Mouse (Mus musculus) embryonic facial prominence, embryonic 14.5 days (tissue): ENCODE measurements around the gene Slc35g3. TPM values are rescaled to one million over a fixed set of nuclear protein-coding genes. Genes with fewer than 3 reads are reported as not detected.

ENCODE experiments used
- ATAC-seq: fragments of 200-750 bp; cut with Nextera tagmentation; 2 replicates; pipeline ENCODE4 v1.8.0; 2017; ENCODE audit warnings: low read depth, moderate number of reproducible peaks, moderate TSS enrichment
- DNase-seq: peaks from one replicate; pipeline ENCODE4 v3.0.0-alpha.2; 2015; ENCODE audit warnings: low spot score
- H3K27ac ChIP-seq: fragments of 300-500 bp; sonication (generic); replicated peaks from 2 replicates; pipeline ENCODE4 v1.5.1; 2014; ENCODE audit warnings: low read depth, mild to moderate bottlenecking, low read length, moderate library complexity
- H3K27me3 ChIP-seq: fragments of 300-500 bp; sonication (generic); replicated peaks from 2 replicates; pipeline ENCODE4 v1.6.1; 2014; ENCODE audit warnings: low read length; ENCODE audit not compliant: control insufficient read depth, insufficient read depth
- H3K36me3 ChIP-seq: fragments of 300-500 bp; sonication (generic); 2 replicates; pipeline ENCODE4 v1.6.1; 2014; ENCODE audit warnings: low read length, mixed read lengths; ENCODE audit not compliant: control insufficient read depth, insufficient read depth
- H3K4me1 ChIP-seq: fragments of 300-500 bp; sonication (generic); 2 replicates; pipeline ENCODE4 v1.6.1; 2014; ENCODE audit warnings: antibody characterized with exemption, low read length; ENCODE audit not compliant: control insufficient read depth, insufficient read depth
- H3K4me2 ChIP-seq: fragments of 300-500 bp; sonication (generic); 2 replicates; pipeline ENCODE4 v1.6.1; 2014; ENCODE audit warnings: low read depth, mild to moderate bottlenecking, low read length, moderate library complexity, mixed read lengths
- H3K4me3 ChIP-seq: fragments of 300-500 bp; sonication (generic); 2 replicates; pipeline ENCODE4 v1.5.1; 2014; ENCODE audit warnings: low read depth, mild to moderate bottlenecking, low read length
- H3K9ac ChIP-seq: fragments of 300-500 bp; sonication (generic); 2 replicates; pipeline ENCODE4 v1.6.1; 2014; ENCODE audit warnings: low read depth, mild to moderate bottlenecking, low read length, moderate library complexity, mixed read lengths
- H3K9me3 ChIP-seq: fragments of 300-500 bp; sonication (generic); 2 replicates; pipeline ENCODE4 v1.6.1; 2016; ENCODE audit warnings: low read length; ENCODE audit not compliant: control insufficient read depth
- whole genome bisulfite sequencing: fragments of 180-500 bp; shearing (Covaris S2); extraction: QIAGEN DNeasy Blood & Tissue Kit; methylation state at CpG from one replicate; pipeline ENCODE4 v1.1.7; 2014; 5-methylcytosine and 5-hydroxymethylcytosine counted together
- polyA plus RNA-seq: library from polyadenylated mRNA; unstranded; fragments of >200 nt; fragmentation: Nextera tagmentation; extraction: Ambion mirVana; gene quantifications from 2 replicates; pipeline ENCODE4 v1.2.1, GENCODE M21; 2014

Slc35g3 gene
- polyA plus RNA-seq, 1 experiment from 2014 or later, result not detected

GRCm38 (mm10) chr11:69793429-69793828, 31.7 kb upstream of the Slc35g3 start:
- H3K36me3 ChIP-seq, result no peaks in the 10 kb centered on the region
- no peak overlapping the region for H3K4me2 ChIP-seq
- H3K4me3 ChIP-seq, result no peak overlapping the region
- no peak for DNase-seq
- H3K27me3 ChIP-seq, result peaks cover 12% of the 10 kb centered on the region; the same call in 1 of the 2 replicates
- no peak for ATAC-seq
- 53% methylated on average over 5 of the region's 5 CpGs for WGBS
- no peak overlapping the region for H3K27ac ChIP-seq
- H3K4me1 ChIP-seq, result peaks cover 5% of the 10 kb centered on the region; the same call in 1 of the 2 replicates
- no peak overlapping the region for H3K9ac ChIP-seq
- no peaks in the 10 kb centered on the region for H3K9me3 ChIP-seq

DNA sequence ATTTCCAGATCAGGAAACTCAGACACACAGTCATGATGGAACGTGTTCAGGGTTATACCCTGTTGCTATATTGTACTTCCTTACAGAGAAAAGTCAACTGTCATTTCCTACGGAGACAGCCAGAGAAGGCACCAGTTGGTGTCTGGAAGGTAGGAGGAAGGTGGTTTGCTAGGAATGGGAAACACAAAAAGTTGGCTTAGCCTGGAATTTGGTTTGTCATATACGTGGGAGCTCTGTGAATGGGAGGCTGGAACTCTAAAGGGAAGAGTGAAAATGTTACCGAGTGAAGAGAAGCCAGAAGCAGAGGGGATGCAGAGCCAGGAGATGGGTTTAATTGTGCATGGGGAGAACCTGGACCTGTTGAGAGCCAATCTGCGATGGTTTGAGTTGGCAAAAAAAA, 29.7 kb upstream of the Slc35g3 start:
- Histone ChIP-seq H3K9ac (no peak overlapping the region), H3K27ac (no peak overlapping the region), H3K27me3 (no peaks in the 10 kb centered on the region), H3K4me2 (no peak overlapping the region), H3K4me3 (no peak overlapping the region), H3K9me3 (no peaks in the 10 kb centered on the region), H3K36me3 (no peaks in the 10 kb centered on the region), H3K4me1 (peaks cover 5% of the 10 kb centered on the region; the same call in 1 of the 2 replicates)
- no peak for ATAC-seq
- no peak for DNase-seq
- WGBS, result 63% methylated on average over 5 of the region's 5 CpGs

GRCm38 (mm10) chr11:69789431-69789830, 27.7 kb upstream of the Slc35g3 start:
- Histone ChIP-seq H3K36me3 (no peaks in the 10 kb centered on the region), H3K27me3 (no peaks in the 10 kb centered on the region), H3K4me1 (no peaks in the 10 kb centered on the region), H3K27ac (no peak overlapping the region), H3K4me3 (no peak overlapping the region), H3K4me2 (no peak overlapping the region), H3K9ac (no peak overlapping the region), H3K9me3 (no peaks in the 10 kb centered on the region)
- WGBS, result 55% methylated on average over 5 of the region's 5 CpGs
- DNase-seq (no peak), ATAC-seq (no peak)

DNA sequence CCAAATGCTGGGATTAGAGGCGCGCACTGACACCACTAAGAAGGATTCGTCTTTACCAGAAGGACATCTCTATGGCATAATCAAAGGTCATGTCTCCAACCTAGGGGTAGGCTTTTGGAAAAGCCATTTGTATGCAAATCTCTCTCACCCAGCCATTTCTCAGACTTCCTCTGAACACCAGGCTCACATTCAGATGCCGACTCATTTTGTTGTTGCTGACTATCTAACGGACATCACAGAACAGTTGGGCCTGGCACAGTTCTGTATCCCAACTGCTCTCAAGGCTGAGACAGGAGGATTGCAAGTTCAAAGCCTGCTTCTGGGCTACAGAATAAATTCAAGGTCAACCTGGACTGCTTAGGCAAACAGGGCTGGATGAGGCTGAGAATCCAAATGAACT, 25.5 kb upstream of the Slc35g3 start:
- Histone ChIP-seq H3K27me3 (no peaks in the 10 kb centered on the region), H3K4me1 (no peaks in the 10 kb centered on the region), H3K4me3 (no peak overlapping the region), H3K27ac (no peak overlapping the region), H3K9ac (no peak overlapping the region), H3K4me2 (no peak overlapping the region), H3K9me3 (no peaks in the 10 kb centered on the region), H3K36me3 (no peaks in the 10 kb centered on the region)
- 91% methylated on average over 5 of the region's 5 CpGs for WGBS
- no peak for ATAC-seq
- no peak for DNase-seq

- ATAC-seq (no peak), DNase-seq (no peak)
- Histone ChIP-seq H3K36me3 (no peaks in the 10 kb centered on the region), H3K4me1 (no peaks in the 10 kb centered on the region), H3K27me3 (no peaks in the 10 kb centered on the region), H3K9ac (no peak overlapping the region), H3K9me3 (no peaks in the 10 kb centered on the region), H3K4me3 (no peak overlapping the region), H3K4me2 (peak overlapping the region; percentile 15), H3K27ac (no peak overlapping the region)
- WGBS, result 52% methylated on average over 15 of the region's 15 CpGs
These were observed 23.1 kb upstream of the Slc35g3 start for GRCm38 (mm10) chr11:69784793-69785272.

- 31% methylated on average over 4 of the region's 4 CpGs for WGBS
- no peak for ATAC-seq
These were observed 20.1 kb upstream of the Slc35g3 start for GRCm38 (mm10) chr11:69781828-69782227.

GRCm38 (mm10) chr11:69778985-69779384, 17.2 kb upstream of the Slc35g3 start:
- WGBS, result 38% methylated on average over 7 of the region's 7 CpGs
- Histone ChIP-seq H3K27ac (no peak overlapping the region), H3K27me3 (no peaks in the 10 kb centered on the region), H3K9ac (no peak overlapping the region), H3K4me1 (no peaks in the 10 kb centered on the region; the same call in 1 of the 2 replicates), H3K4me3 (no peak overlapping the region), H3K4me2 (no peak overlapping the region), H3K36me3 (peaks cover 22% of the 10 kb centered on the region), H3K9me3 (no peaks in the 10 kb centered on the region)
- ATAC-seq (no peak), DNase-seq (no peak)

More at GRCm38 (mm10) chr11:69781828-69782227, 20.1 kb upstream of the Slc35g3 start:
- Histone ChIP-seq H3K27ac (no peak overlapping the region), H3K4me3 (no peak overlapping the region), H3K4me2 (no peak overlapping the region), H3K4me1 (no peaks in the 10 kb centered on the region; the same call in 1 of the 2 replicates), H3K9me3 (no peaks in the 10 kb centered on the region), H3K36me3 (peaks cover 7% of the 10 kb centered on the region), H3K27me3 (no peaks in the 10 kb centered on the region), H3K9ac (no peak overlapping the region)
- no peak for DNase-seq

DNA sequence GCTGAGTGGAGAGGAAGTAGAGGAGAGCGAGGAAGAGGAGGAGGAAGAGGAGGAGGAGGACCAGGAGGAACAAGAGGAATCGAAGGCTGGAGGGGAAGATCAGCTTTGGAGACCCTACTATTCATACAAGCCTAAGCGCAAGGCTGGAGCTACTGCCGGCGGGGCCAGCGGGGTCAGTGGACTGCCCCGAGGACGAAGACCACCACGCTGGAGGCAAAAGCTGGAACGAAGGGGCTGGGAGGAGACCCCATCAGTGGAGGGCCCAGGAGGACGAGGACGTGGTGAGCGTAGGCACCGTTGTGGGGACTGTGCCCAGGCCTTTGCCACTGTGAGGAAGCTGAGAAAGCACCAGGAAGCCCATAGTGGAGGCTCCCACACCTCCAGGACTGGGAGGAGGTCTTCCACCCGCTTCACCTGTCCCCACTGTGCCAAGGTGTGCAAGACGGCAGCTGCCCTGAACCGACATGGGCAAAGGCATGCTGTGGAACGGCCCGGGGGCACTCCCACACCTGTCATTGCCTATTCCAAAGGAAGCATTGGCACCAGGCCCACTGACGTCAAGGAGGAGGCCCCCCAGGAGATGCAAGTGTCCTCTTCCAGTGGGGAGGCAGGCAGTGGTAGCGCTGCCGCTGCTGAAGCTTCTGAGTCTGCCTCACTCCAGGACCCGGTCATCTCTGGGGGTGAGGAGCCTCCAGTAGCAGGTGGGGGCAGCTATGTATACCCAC, 16.7 kb upstream of the Slc35g3 start:
- no peak overlapping the region for H3K27ac ChIP-seq
- no peak overlapping the region for H3K9ac ChIP-seq
- WGBS, result 65% methylated on average over 19 of the region's 23 CpGs
- DNase-seq, result peak; percentile 56
- peak; percentile 41 for ATAC-seq
- no peaks in the 10 kb centered on the region for H3K27me3 ChIP-seq
- peaks cover 22% of the 10 kb centered on the region for H3K36me3 ChIP-seq
- no peak overlapping the region for H3K4me3 ChIP-seq
- no peaks in the 10 kb centered on the region for H3K9me3 ChIP-seq
- no peaks in the 10 kb centered on the region; the same call in 1 of the 2 replicates for H3K4me1 ChIP-seq
- no peak overlapping the region for H3K4me2 ChIP-seq
